Mouse (Mus musculus) G1E-ER4 (cell line): ENCODE results near the gene Gm11555. TPM values are rescaled to one million over a fixed set of nuclear protein-coding genes. Genes with fewer than 3 reads are reported as not detected.
"Not testable (repeated sequence)": the region's sequence is repeated elsewhere in the genome, so short reads cannot be mapped to it uniquely, and the experiment has no call there.

Experiments
- GATA1 ChIP-seq: IDR thresholded peaks from one replicate; pipeline ENCODE4 v1.8.0; 2012; ENCODE audit warnings: low read length, inconsistent platforms
- polyA plus RNA-seq: library from polyadenylated mRNA; stranded (reverse); fragments of >175 nt; gene quantifications from 2 replicates; pipeline ENCODE4 v1.2.3, GENCODE M21; 2012

The Gm11555 gene
- polyA plus RNA-seq, 1 experiment = not detected

- no peak for TF ChIP-seq GATA1
Measured at GRCm38 (mm10) chr11:99620335-99620734, 29.7 kb downstream of the Gm11555 start, which contains the start of gene Gm11562. Gene Gm11562, minus strand, starts transcription at chr11:99620435.

GRCm38 (mm10) chr11:99614796-99615363 is 35.2 kb downstream of the Gm11555 start, which contains the start of gene Krtap2-4:
Gene Krtap2-4, minus strand, starts transcription at chr11:99614846.
- no peak for TF ChIP-seq GATA1

GRCm38 (mm10) chr11:99610089-99610488 is 39.9 kb downstream of the Gm11555 start, which contains the start of gene Gm11937:
Gene Gm11937, minus strand, starts transcription at chr11:99610189.
- not testable (repeated sequence) for TF ChIP-seq GATA1

GRCm38 (mm10) chr11:99609126-99609525 is 40.9 kb downstream of the Gm11555 start:
- no peak for TF ChIP-seq GATA1

- TF ChIP-seq GATA1 = not testable (repeated sequence)
Measured at GRCm38 (mm10) chr11:99603208-99603607, 46.8 kb downstream of the Gm11555 start, which contains the start of gene Gm11938. Gene Gm11938, minus strand, starts transcription at chr11:99603308.

Other genes starting within 250 kb of the Gm11555 start
- 0.03 TPM in 1 of 2 replicates, not detected in the other for gene Krt12, start 228.0 kb downstream of the Gm11555 start, polyA plus RNA-seq
- not detected in 2 replicates for gene Krt20, start 212.1 kb downstream of the Gm11555 start, polyA plus RNA-seq
- not detected in 2 replicates for gene Krt23, start 157.1 kb downstream of the Gm11555 start, polyA plus RNA-seq
- not detected in 2 replicates for gene Krt39, start 128.9 kb downstream of the Gm11555 start, polyA plus RNA-seq
- not detected in 2 replicates for gene Krt40, start 107.1 kb downstream of the Gm11555 start, polyA plus RNA-seq
- gene Krtap3-3, start 99.4 kb downstream of the Gm11555 start, polyA plus RNA-seq = not detected in 2 replicates
- gene Krtap3-2, start 93.4 kb downstream of the Gm11555 start, polyA plus RNA-seq = not detected in 2 replicates
- not detected in 2 replicates for gene Gm11939, start 90.8 kb downstream of the Gm11555 start, polyA plus RNA-seq
- gene Krtap3-1, start 83.6 kb downstream of the Gm11555 start, polyA plus RNA-seq = not detected in 2 replicates
- gene Krtap1-5, start 69.2 kb downstream of the Gm11555 start, polyA plus RNA-seq = not detected in 2 replicates
- gene Krtap1-4, start 66.6 kb downstream of the Gm11555 start, polyA plus RNA-seq = not detected in 2 replicates
- not detected in 2 replicates for gene Krtap1-3, start 58.9 kb downstream of the Gm11555 start, polyA plus RNA-seq
- gene Krtap9-3, start 52.1 kb downstream of the Gm11555 start, polyA plus RNA-seq = not detected in 2 replicates
- not detected in 2 replicates for gene Gm11938, start 46.9 kb downstream of the Gm11555 start, polyA plus RNA-seq
- not detected in 2 replicates for gene Gm11937, start 40.0 kb downstream of the Gm11555 start, polyA plus RNA-seq
- gene Krtap2-4, start 35.4 kb downstream of the Gm11555 start, polyA plus RNA-seq = not detected in 2 replicates
- gene Gm11562, start 29.8 kb downstream of the Gm11555 start, polyA plus RNA-seq = not detected in 2 replicates
- gene Krtap4-1, start 22.0 kb downstream of the Gm11555 start, polyA plus RNA-seq = not detected in 2 replicates
- gene Krtap4-2, start 15.2 kb downstream of the Gm11555 start, polyA plus RNA-seq = not detected in 2 replicates
- not detected in 2 replicates for gene Krtap4-7, start 6.1 kb downstream of the Gm11555 start, polyA plus RNA-seq
- gene Gm11563, start 8.7 kb upstream of the Gm11555 start, polyA plus RNA-seq = not detected in 2 replicates
- not detected in 2 replicates for gene Krtap4-6, start 15.7 kb upstream of the Gm11555 start, polyA plus RNA-seq
- not detected in 2 replicates for gene Gm14190, start 40.5 kb upstream of the Gm11555 start, polyA plus RNA-seq
- not detected in 2 replicates for gene Gm14180, start 84.1 kb upstream of the Gm11555 start, polyA plus RNA-seq
- not detected in 2 replicates for gene Gm11595, start 122.7 kb upstream of the Gm11555 start, polyA plus RNA-seq
- not detected in 2 replicates for gene Krtap4-8, start 130.5 kb upstream of the Gm11555 start, polyA plus RNA-seq
- gene Krtap4-9, start 135.0 kb upstream of the Gm11555 start, polyA plus RNA-seq = not detected in 2 replicates
- gene Gm11596, start 143.2 kb upstream of the Gm11555 start, polyA plus RNA-seq = not detected in 2 replicates
- gene Gm11569, start 148.7 kb upstream of the Gm11555 start, polyA plus RNA-seq = not detected in 2 replicates
- not detected in 2 replicates for gene Gm11554, start 154.2 kb upstream of the Gm11555 start, polyA plus RNA-seq
- not detected in 2 replicates for gene Krtap4-13, start 159.7 kb upstream of the Gm11555 start, polyA plus RNA-seq
- not detected in 2 replicates for gene Gm11564, start 165.4 kb upstream of the Gm11555 start, polyA plus RNA-seq
- gene 2300003K06Rik, start 187.8 kb upstream of the Gm11555 start, polyA plus RNA-seq = not detected in 2 replicates
- not detected in 2 replicates for gene Krtap4-16, start 201.4 kb upstream of the Gm11555 start, polyA plus RNA-seq
- gene Gm11568, start 207.7 kb upstream of the Gm11555 start, polyA plus RNA-seq = not detected in 2 replicates
- gene Gm11559, start 214.2 kb upstream of the Gm11555 start, polyA plus RNA-seq = not detected in 2 replicates
- gene Krtap9-1, start 223.2 kb upstream of the Gm11555 start, polyA plus RNA-seq = not detected in 2 replicates
- gene Gm11567, start 229.0 kb upstream of the Gm11555 start, polyA plus RNA-seq = not detected in 2 replicates